Mouse (Mus musculus): ENCODE results near the gene Med25. TPM values are rescaled to one million over a fixed set of nuclear protein-coding genes. Genes with fewer than 3 reads are reported as not detected.

The Med25 gene
- polyA plus RNA-seq, 1 experiment from 2014 or later: 145 TPM

- Histone ChIP-seq H3K4me2 (peak overlapping the region; percentile 94), H3K4me3 (peak overlapping the region; percentile 95), H3K9ac (peak overlapping the region; percentile 100), H3K36me3 (ENCODE audit: poor library complexity, severe bottlenecking) (peaks cover 36% of the 10 kb centered on the region), H3K27ac (peak overlapping the region; percentile 100), H3K27me3 (no peaks in the 10 kb centered on the region), H3K9me3 (replicated peaks) (no peaks in the 10 kb centered on the region), H3K4me1 (peaks cover 59% of the 10 kb centered on the region)
- ATAC-seq: no peak
- 4% methylated on average over 16 of the region's 16 CpGs for WGBS
Measured at GRCm38 (mm10) chr7:44868465-44868864, 24.0 kb downstream of the Med25 start.

DNA sequence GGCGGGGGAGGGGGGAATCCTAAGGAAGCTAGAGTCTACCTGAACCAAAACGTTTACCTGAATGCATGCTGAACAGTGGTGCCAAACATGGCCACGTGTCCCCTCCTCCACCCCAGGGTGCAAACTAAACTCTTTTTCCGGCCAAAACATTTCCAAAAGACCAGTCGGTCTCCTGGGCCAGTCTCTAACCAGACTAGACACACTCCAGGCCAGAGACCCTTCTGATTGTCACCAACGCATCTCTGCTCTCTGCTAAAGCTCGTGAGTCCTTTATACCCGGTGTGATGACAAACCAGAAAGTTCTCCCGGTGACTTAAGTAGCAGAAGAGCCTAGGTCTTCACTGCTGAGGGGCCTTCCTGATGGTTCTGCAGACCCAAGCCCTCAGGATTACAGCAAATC, 24.7 kb downstream of the Med25 start:
- Histone ChIP-seq H3K4me1 (peaks cover 59% of the 10 kb centered on the region), H3K27ac (peak overlapping the region; percentile 10; the same call in 1 of the 2 replicates), H3K27me3 (no peaks in the 10 kb centered on the region), H3K36me3 (ENCODE audit: poor library complexity, severe bottlenecking) (peaks cover 42% of the 10 kb centered on the region), H3K4me2 (peak overlapping the region; percentile 94), H3K4me3 (peak overlapping the region; percentile 95), H3K9me3 (replicated peaks) (no peaks in the 10 kb centered on the region), H3K9ac (peak overlapping the region; percentile 100)
- no peak for ATAC-seq
- 44% methylated on average over 9 of the region's 9 CpGs for WGBS

DNA sequence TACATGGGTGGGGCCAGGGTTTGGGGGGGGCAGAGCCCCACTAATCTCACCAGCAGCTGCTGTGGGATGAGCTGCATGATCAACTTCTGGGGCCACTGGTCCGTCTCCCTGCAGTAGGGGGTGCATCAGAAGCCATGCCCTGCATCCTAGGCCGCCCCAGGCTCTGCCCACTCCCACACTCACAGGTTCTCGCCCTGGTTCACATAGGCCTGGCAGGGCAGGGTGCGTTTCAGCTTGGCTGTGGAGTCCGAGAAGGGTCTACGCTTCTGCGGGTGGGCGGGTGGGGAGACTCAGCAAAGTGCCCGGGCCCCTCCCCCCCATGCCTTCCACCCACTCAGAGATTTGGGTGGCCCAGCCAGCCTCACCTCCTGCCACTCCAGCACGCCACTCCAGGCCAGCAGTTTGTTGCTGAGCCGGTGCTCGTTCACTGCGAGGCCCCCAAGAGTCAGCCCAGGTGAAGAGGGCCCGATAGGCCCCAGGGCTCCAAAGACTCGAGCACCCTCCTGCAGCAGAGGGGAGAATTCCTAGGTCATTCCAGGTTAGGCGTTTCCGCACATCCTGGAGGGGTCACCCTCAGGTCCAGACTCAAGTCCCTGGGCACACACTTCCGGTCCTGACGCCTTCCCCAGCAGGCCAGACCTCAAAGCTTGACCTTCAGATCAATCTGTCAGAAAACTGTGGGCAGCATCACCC, 25.4 kb downstream of the Med25 start:
- H3K27me3 ChIP-seq: no peaks in the 10 kb centered on the region
- no peaks in the 10 kb centered on the region for H3K9me3 ChIP-seq (replicated peaks)
- H3K4me2 ChIP-seq: peak overlapping the region; percentile 94
- peaks cover 59% of the 10 kb centered on the region for H3K4me1 ChIP-seq
- H3K4me3 ChIP-seq: peak overlapping the region; percentile 95
- H3K27ac ChIP-seq: peak overlapping the region; percentile 31; the same call in 1 of the 2 replicates
- WGBS: 82% methylated on average over 18 of the region's 19 CpGs
- no peak for ATAC-seq
- peak overlapping the region; percentile 100 for H3K9ac ChIP-seq
- peaks cover 49% of the 10 kb centered on the region for H3K36me3 ChIP-seq (ENCODE audit: poor library complexity, severe bottlenecking)

DNA sequence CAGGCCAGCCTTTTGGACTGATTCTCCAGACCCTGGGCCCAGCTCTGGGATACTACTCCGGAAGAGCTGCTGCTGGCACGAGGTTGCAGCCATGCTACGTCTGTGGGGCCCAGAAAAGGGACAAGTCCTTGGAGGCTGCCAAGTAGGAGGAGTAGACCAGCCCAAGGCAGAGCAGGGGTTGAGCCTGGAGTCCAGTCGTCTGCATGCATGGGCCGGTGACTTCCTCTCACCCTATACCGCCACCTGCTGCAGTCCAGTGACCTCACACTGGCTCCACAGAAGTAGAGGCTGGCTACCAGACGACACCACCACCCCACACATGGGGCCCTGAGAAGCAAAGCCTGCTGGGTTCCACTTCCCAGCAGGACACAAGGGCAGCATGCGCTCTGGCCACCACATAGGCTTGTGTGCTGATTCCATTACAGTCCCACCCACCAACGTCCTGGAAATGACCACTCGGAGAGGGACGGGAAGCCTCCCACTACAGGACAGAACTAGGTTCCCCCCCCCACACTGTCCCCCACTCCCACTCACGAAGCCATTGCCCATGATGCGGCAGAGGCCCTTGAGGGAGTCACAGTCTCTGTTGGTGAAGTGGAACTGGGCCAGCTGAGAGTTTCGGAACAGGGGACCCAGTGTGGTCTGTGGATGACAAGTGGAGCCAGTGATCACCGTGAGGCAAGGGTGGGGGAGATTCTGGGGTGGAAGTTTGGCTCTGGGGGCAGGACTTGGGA, 26.1 kb downstream of the Med25 start:
- Histone ChIP-seq H3K36me3 (ENCODE audit: poor library complexity, severe bottlenecking) (peaks cover 56% of the 10 kb centered on the region), H3K9ac (peak overlapping the region; percentile 51), H3K27ac (peak overlapping the region; percentile 31), H3K4me2 (peak overlapping the region; percentile 94), H3K27me3 (no peaks in the 10 kb centered on the region), H3K9me3 (replicated peaks) (no peaks in the 10 kb centered on the region), H3K4me1 (peaks cover 59% of the 10 kb centered on the region), H3K4me3 (peak overlapping the region; percentile 95)
- no peak for ATAC-seq
- 59% methylated on average over 15 of the region's 15 CpGs for WGBS

- Histone ChIP-seq H3K27me3 (no peaks in the 10 kb centered on the region), H3K4me2 (0 out of 2 replicates have a peak overlapping the region, but pooled peaks have one; percentile 94), H3K4me1 (peaks cover 55% of the 10 kb centered on the region), H3K4me3 (0 out of 2 replicates have a peak overlapping the region, but pooled peaks have one; percentile 0), H3K9me3 (replicated peaks) (no peaks in the 10 kb centered on the region), H3K36me3 (ENCODE audit: poor library complexity, severe bottlenecking) (peaks cover 63% of the 10 kb centered on the region), H3K9ac (peak overlapping the region; percentile 51; the same call in 1 of the 2 replicates), H3K27ac (peak overlapping the region; percentile 32; the same call in 1 of the 2 replicates)
- WGBS: 87% methylated on average over 24 of the region's 24 CpGs
- ATAC-seq: no peak
Measured at GRCm38 (mm10) chr7:44864595-44865542, 27.6 kb downstream of the Med25 start.

- ATAC-seq: no peak
- H3K9me3 ChIP-seq (replicated peaks): no peaks in the 10 kb centered on the region
- no peak overlapping the region for H3K27ac ChIP-seq
- peaks cover 55% of the 10 kb centered on the region for H3K4me1 ChIP-seq
- H3K4me3 ChIP-seq: no peak overlapping the region
- no peaks in the 10 kb centered on the region for H3K27me3 ChIP-seq
- 84% methylated on average over 11 of the region's 11 CpGs for WGBS
- no peak overlapping the region for H3K9ac ChIP-seq
- H3K4me2 ChIP-seq: no peak overlapping the region; the same call in 1 of the 2 replicates
- peaks cover 69% of the 10 kb centered on the region for H3K36me3 ChIP-seq (ENCODE audit: poor library complexity, severe bottlenecking)
Measured at GRCm38 (mm10) chr7:44863982-44864494, 28.5 kb downstream of the Med25 start.

DNA sequence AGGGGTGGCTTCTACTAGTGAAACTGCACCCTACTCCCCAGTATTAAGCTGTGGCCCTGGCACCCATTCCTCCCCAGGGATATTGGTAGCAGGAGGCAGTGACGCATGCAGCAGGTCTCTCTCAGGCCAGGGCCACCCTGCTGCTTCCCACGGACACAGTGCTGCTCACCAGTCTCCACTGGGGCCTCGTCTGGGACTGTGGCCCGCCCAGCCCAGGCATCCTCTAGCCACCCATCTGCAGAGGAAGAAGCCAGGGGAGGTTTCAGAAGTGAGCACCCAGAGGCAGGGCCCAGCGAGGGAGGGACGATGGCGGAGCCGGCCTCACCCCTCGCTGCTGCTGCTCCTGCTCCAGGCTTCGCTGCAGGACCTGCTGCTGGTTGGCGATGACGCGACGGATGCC, 29.3 kb downstream of the Med25 start:
- Histone ChIP-seq H3K4me1 (peaks cover 58% of the 10 kb centered on the region), H3K36me3 (ENCODE audit: poor library complexity, severe bottlenecking) (peaks cover 69% of the 10 kb centered on the region)
- WGBS: 91% methylated on average over 14 of the region's 14 CpGs

GRCm38 (mm10) chr7:44862434-44862833, 30.1 kb downstream of the Med25 start:
- H3K4me2 ChIP-seq: no peak overlapping the region
- peaks cover 58% of the 10 kb centered on the region for H3K4me1 ChIP-seq
- H3K4me3 ChIP-seq: no peak overlapping the region
- no peak overlapping the region for H3K9ac ChIP-seq
- WGBS: 86% methylated on average over 8 of the region's 8 CpGs
- no peaks in the 10 kb centered on the region for H3K27me3 ChIP-seq
- no peaks in the 10 kb centered on the region for H3K9me3 ChIP-seq (replicated peaks)
- no peak for ATAC-seq
- H3K36me3 ChIP-seq (ENCODE audit: poor library complexity, severe bottlenecking): peaks cover 69% of the 10 kb centered on the region
- H3K27ac ChIP-seq: no peak overlapping the region

More for the DNA sequence above, 29.3 kb downstream of the Med25 start:
- no peak overlapping the region for H3K4me2 ChIP-seq
- no peak for ATAC-seq
- no peak overlapping the region for H3K9ac ChIP-seq
- H3K27ac ChIP-seq: no peak overlapping the region
- H3K9me3 ChIP-seq (replicated peaks): no peaks in the 10 kb centered on the region
- 0 out of 2 replicates have a peak overlapping the region, but pooled peaks have one; percentile 4 for H3K4me3 ChIP-seq
- no peaks in the 10 kb centered on the region for H3K27me3 ChIP-seq

DNA sequence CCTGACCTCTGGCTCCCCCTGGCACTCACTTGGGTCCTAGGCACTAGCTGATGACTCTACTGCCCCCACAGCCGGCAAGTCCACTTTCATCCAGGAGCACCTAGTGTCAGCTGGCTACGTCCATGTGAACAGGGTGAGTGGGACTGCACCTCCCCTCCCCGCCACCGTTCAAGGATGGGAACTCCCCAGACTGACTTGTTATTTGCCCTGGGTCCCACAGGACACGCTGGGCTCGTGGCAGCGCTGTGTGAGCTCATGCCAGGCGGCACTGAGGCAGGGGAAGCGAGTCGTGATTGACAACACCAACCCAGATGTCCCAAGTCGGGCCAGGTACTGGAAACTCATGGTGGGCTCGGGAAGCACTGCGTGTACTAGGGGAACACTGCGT, 31.1 kb downstream of the Med25 start:
- Histone ChIP-seq H3K4me2 (no peak overlapping the region), H3K36me3 (ENCODE audit: poor library complexity, severe bottlenecking) (peaks cover 63% of the 10 kb centered on the region), H3K9me3 (replicated peaks) (no peaks in the 10 kb centered on the region), H3K27me3 (no peaks in the 10 kb centered on the region), H3K4me1 (peaks cover 52% of the 10 kb centered on the region), H3K27ac (no peak overlapping the region; the same call in 1 of the 2 replicates), H3K9ac (no peak overlapping the region), H3K4me3 (no peak overlapping the region)
- WGBS: 80% methylated on average over 14 of the region's 14 CpGs
- no peak for ATAC-seq

GRCm38 (mm10) chr7:44860576-44861428, 31.7 kb downstream of the Med25 start:
- peak overlapping the region; percentile 22; the same call in 1 of the 2 replicates for H3K4me2 ChIP-seq
- H3K27ac ChIP-seq: peak overlapping the region; percentile 72
- no peaks in the 10 kb centered on the region for H3K27me3 ChIP-seq
- H3K4me3 ChIP-seq: no peak overlapping the region
- peak; percentile 37 for ATAC-seq
- H3K36me3 ChIP-seq (ENCODE audit: poor library complexity, severe bottlenecking): peaks cover 56% of the 10 kb centered on the region
- WGBS: 55% methylated on average over 22 of the region's 22 CpGs
- no peaks in the 10 kb centered on the region for H3K9me3 ChIP-seq (replicated peaks)
- peaks cover 49% of the 10 kb centered on the region for H3K4me1 ChIP-seq
- 0 out of 2 replicates have a peak overlapping the region, but pooled peaks have one; percentile 34 for H3K9ac ChIP-seq
